In the genomic region with DNA sequence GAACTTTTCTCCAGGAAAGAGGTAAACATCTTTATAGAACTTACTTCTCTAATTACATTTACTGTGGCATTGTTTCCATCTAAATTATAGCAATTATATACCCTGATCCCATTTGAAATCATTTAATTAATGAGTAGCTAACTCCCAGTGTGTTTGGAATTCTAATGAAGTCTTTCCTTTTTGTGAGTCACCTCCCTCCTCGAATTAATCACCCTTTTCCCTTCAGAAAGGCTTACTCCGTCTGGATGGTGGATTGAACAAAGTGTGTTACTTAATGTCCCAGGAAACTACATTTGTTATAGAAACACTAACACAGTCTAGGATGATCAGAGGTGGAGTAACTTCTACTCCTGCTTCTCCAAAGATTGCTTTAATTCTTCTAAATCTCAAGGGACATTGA, we compare ENCODE assay signal across 28 mouse cellular contexts.
DNase-seq lines count a peak whose midpoint lies in the region; ATAC-seq and TF ChIP-seq lines count a peak whose summit lies in the region.
"Had no signal": no experiment of that assay in that cellular context is flagged by ENCODE, and none has a peak within 500 bp of the region (broad histone marks: within the 10 kb centered on the region; RNA-seq: fewer than 3 reads in every experiment).

No protein-coding gene starts in this region.

- H3K27me3 ChIP-seq in forebrain, embryonic 11.5 days (ENCODE audit: control insufficient read depth, insufficient read depth, low read length) = peaks cover 10% of the 10 kb centered on the region; the same call in 1 of the 2 replicates
- H3K27me3 ChIP-seq in forebrain, embryonic 10.5 days (ENCODE audit: poor library complexity, severe bottlenecking) = peaks cover 62% of the 10 kb centered on the region
- no peaks in the 10 kb centered on the region for H3K27me3 ChIP-seq in kidney, embryonic 16.5 days (ENCODE audit: insufficient read depth, low read length)
- H3K27me3 ChIP-seq in forebrain, embryonic 12.5 days = peaks cover 37% of the 10 kb centered on the region
- no peaks in the 10 kb centered on the region for H3K27me3 ChIP-seq in forebrain, postnatal 0 days (ENCODE audit: insufficient read depth, low read length)
- H3K27me3 ChIP-seq: CH12.LX; embryonic facial prominence, embryonic 12.5 days; intestine, embryonic 15.5 days; liver, embryonic 12.5 days; neural tube, embryonic 13.5 days had no signal

- WGBS in forebrain, embryonic 11.5 days = 12% methylated on average over 2 of the region's 2 CpGs
- 20% methylated on average over 2 of the region's 2 CpGs for WGBS in forebrain, embryonic 10.5 days
- WGBS in kidney, embryonic 16.5 days = 46% methylated on average over 2 of the region's 2 CpGs
- WGBS in forebrain, embryonic 12.5 days = 10% methylated on average over 2 of the region's 2 CpGs
- 2% methylated on average over 2 of the region's 2 CpGs for WGBS in forebrain, postnatal 0 days

- no peaks in the 10 kb centered on the region for H3K4me1 ChIP-seq in forebrain, embryonic 11.5 days (replicated peaks; ENCODE audit: control insufficient read depth, insufficient read depth, low read length)
- peaks cover 32% of the 10 kb centered on the region for H3K4me1 ChIP-seq in forebrain, embryonic 10.5 days
- H3K4me1 ChIP-seq in kidney, embryonic 16.5 days (ENCODE audit: insufficient read depth, low read length) = no peaks in the 10 kb centered on the region
- peaks cover 2% of the 10 kb centered on the region; the same call in 1 of the 2 replicates for H3K4me1 ChIP-seq in forebrain, embryonic 12.5 days
- H3K4me1 ChIP-seq in forebrain, postnatal 0 days (ENCODE audit: insufficient read depth) = no peaks in the 10 kb centered on the region
- H3K4me1 ChIP-seq: embryonic facial prominence, embryonic 12.5 days; intestine, embryonic 15.5 days; liver, embryonic 12.5 days; neural tube, embryonic 13.5 days had no signal

- H3K36me3 ChIP-seq in forebrain, embryonic 11.5 days (ENCODE audit: control insufficient read depth, insufficient read depth, low read length) = no peaks in the 10 kb centered on the region
- no peaks in the 10 kb centered on the region for H3K36me3 ChIP-seq in forebrain, embryonic 10.5 days (replicated peaks)
- H3K36me3 ChIP-seq in kidney, embryonic 16.5 days (ENCODE audit: insufficient read depth, low read length) = no peaks in the 10 kb centered on the region
- H3K36me3 ChIP-seq in forebrain, embryonic 12.5 days (replicated peaks) = no peaks in the 10 kb centered on the region
- no peaks in the 10 kb centered on the region for H3K36me3 ChIP-seq in forebrain, postnatal 0 days (ENCODE audit: insufficient read depth)
- H3K36me3 ChIP-seq: embryonic facial prominence, embryonic 12.5 days; hindbrain, embryonic 10.5 days; intestine, embryonic 15.5 days; liver, embryonic 12.5 days; neural tube, embryonic 13.5 days had no signal

- TF ChIP-seq CTCF in forebrain, postnatal 0 days (IDR thresholded peaks at IDR 0.05; ENCODE audit: low read depth) = no peak

- no peak overlapping the region for H3K4me3 ChIP-seq in forebrain, embryonic 11.5 days (ENCODE audit: low read depth, low read length)
- no peak overlapping the region for H3K4me3 ChIP-seq in forebrain, embryonic 10.5 days
- no peak overlapping the region for H3K4me3 ChIP-seq in kidney, embryonic 16.5 days (ENCODE audit: low read length)
- no peak overlapping the region for H3K4me3 ChIP-seq in forebrain, embryonic 12.5 days (replicated peaks)
- H3K4me3 ChIP-seq in forebrain, postnatal 0 days (ENCODE audit: low read depth, low read length) = no peak overlapping the region
- H3K4me3 ChIP-seq: embryonic facial prominence, embryonic 12.5 days; hindbrain, embryonic 10.5 days; intestine, embryonic 15.5 days; liver, embryonic 12.5 days; neural tube, embryonic 13.5 days had no signal

- H3K4me2 ChIP-seq in forebrain, embryonic 11.5 days (ENCODE audit: low read depth, low read length, severe bottlenecking) = no peak overlapping the region
- H3K4me2 ChIP-seq in kidney, embryonic 16.5 days (replicated peaks; ENCODE audit: low read depth, low read length) = no peak overlapping the region
- no peak overlapping the region for H3K4me2 ChIP-seq in forebrain, embryonic 12.5 days
- H3K4me2 ChIP-seq in forebrain, postnatal 0 days (ENCODE audit: low read depth) = no peak overlapping the region
- H3K4me2 ChIP-seq: embryonic facial prominence, embryonic 12.5 days; intestine, embryonic 15.5 days; liver, embryonic 12.5 days; midbrain, embryonic 11.5 days; neural tube, embryonic 13.5 days had no signal

- ATAC-seq in forebrain, embryonic 11.5 days (replicated peaks; ENCODE audit: low FRiP score) = peak; percentile 70
- ATAC-seq in kidney, embryonic 16.5 days (ENCODE audit: low FRiP score, low TSS enrichment) = peak; percentile 51; the same call in 1 of the 2 replicates
- ATAC-seq in forebrain, embryonic 12.5 days (ENCODE audit: low FRiP score) = peak; percentile 65; the same call in 1 of the 2 replicates
- peak; percentile 5; the same call in 1 of the 2 replicates for ATAC-seq in forebrain, postnatal 0 days
- ATAC-seq: hindbrain, embryonic 16.5 days; intestine, embryonic 15.5 days; liver, embryonic 12.5 days; liver, postnatal 0 days had no signal

- no peak overlapping the region for H3K9ac ChIP-seq in forebrain, embryonic 11.5 days (ENCODE audit: low read length)
- H3K9ac ChIP-seq in kidney, embryonic 16.5 days (replicated peaks; ENCODE audit: low read length) = no peak overlapping the region
- H3K9ac ChIP-seq in forebrain, embryonic 12.5 days = no peak overlapping the region
- no peak overlapping the region for H3K9ac ChIP-seq in forebrain, postnatal 0 days
- H3K9ac ChIP-seq: embryonic facial prominence, embryonic 12.5 days; intestine, embryonic 15.5 days; liver, embryonic 12.5 days; liver, postnatal 0 days; neural tube, embryonic 13.5 days had no signal

- DNase-seq in forebrain, embryonic 11.5 days (ENCODE audit: low spot score) = no peak
- DNase-seq in forebrain, embryonic 10.5 days (ENCODE audit: extremely low spot score, low spot score) = no peak
- no peak for DNase-seq in kidney, postnatal 4 days
- no peak for DNase-seq in forebrain, postnatal 0 days
- DNase-seq in adrenal gland, adult 8-10 months = no peak
- no peak for DNase-seq in cerebellum, adult 11 months
- DNase-seq: adrenal gland, postnatal 25 days; cerebellum, adult 9-11 months; embryo, embryonic 11 days; gastrocnemius, postnatal 14 days; heart, postnatal 14 days; layer of hippocampus, postnatal 36 days; left cerebral cortex, postnatal 4 days; liver, postnatal 0 days; lung, postnatal 36 days; right cerebral cortex, postnatal 4 days; thymus, adult 2 months; thymus, postnatal 36 days had no signal

- no peak overlapping the region for H3K27ac ChIP-seq in forebrain, embryonic 11.5 days (ENCODE audit: low read depth, low read length)
- no peak overlapping the region for H3K27ac ChIP-seq in forebrain, embryonic 10.5 days
- H3K27ac ChIP-seq in kidney, embryonic 16.5 days (ENCODE audit: low read length) = no peak overlapping the region
- no peak overlapping the region for H3K27ac ChIP-seq in forebrain, embryonic 12.5 days
- no peak overlapping the region for H3K27ac ChIP-seq in forebrain, postnatal 0 days (ENCODE audit: low read depth, low read length)
- H3K27ac ChIP-seq: embryonic facial prominence, embryonic 12.5 days; hindbrain, embryonic 10.5 days; intestine, embryonic 15.5 days; liver, embryonic 12.5 days; neural tube, embryonic 13.5 days had no signal

- no peaks in the 10 kb centered on the region for H3K9me3 ChIP-seq in forebrain, embryonic 11.5 days (ENCODE audit: control insufficient read depth, low read length)
- H3K9me3 ChIP-seq in forebrain, embryonic 10.5 days = no peaks in the 10 kb centered on the region
- no peaks in the 10 kb centered on the region for H3K9me3 ChIP-seq in kidney, embryonic 16.5 days (ENCODE audit: low read length)
- H3K9me3 ChIP-seq in forebrain, embryonic 12.5 days = no peaks in the 10 kb centered on the region
- H3K9me3 ChIP-seq in forebrain, postnatal 0 days (ENCODE audit: low read length) = no peaks in the 10 kb centered on the region
- H3K9me3 ChIP-seq: embryonic facial prominence, embryonic 12.5 days; hindbrain, embryonic 10.5 days; intestine, embryonic 15.5 days; liver, embryonic 12.5 days; neural tube, embryonic 13.5 days had no signal

Comparison
In these comparisons a context has a peak if more than half of its experiments do, and no peak if none do; other contexts are left out.
1. ATAC-seq: peak in every context shown above with its lines; median percentile 70 in forebrain, embryonic 11.5 days; 65 in forebrain, embryonic 12.5 days; 51 in kidney, embryonic 16.5 days; 5 in forebrain, postnatal 0 days.